Mouse (Mus musculus) cerebellum, adult 9-11 months (tissue): Measurements from ENCODE around the gene Cbfa2t2.

Experiments used
- DNase-seq: peaks from one replicate; pipeline ENCODE4 v3.0.0; 2022

Gene Cbfa2t2

DNA sequence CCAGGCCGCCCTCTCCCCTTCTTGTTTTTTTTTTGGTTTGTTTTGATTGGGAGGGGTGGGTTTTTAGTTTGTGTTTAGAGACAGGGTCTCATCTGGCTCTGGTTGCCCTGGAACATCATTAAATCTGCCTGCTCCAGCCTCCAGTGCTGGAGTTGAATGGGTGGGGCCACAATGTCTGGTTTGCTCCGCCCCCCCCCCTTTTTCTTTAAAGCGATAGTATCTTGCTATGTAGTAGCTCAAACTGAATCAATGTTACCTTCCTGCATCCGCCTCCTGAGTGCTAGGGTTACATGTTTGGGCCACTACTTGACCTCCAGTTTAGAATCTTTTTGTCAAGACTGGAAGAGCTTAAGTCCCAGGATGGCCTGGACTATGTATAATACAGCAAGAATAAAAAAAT is 135.0 kb downstream of the Cbfa2t2 start:
- no peak for DNase-seq

- DNase-seq = no peak
Measured at GRCm38 (mm10) chr2:154571976-154572375, 135.7 kb downstream of the Cbfa2t2 start.

DNA sequence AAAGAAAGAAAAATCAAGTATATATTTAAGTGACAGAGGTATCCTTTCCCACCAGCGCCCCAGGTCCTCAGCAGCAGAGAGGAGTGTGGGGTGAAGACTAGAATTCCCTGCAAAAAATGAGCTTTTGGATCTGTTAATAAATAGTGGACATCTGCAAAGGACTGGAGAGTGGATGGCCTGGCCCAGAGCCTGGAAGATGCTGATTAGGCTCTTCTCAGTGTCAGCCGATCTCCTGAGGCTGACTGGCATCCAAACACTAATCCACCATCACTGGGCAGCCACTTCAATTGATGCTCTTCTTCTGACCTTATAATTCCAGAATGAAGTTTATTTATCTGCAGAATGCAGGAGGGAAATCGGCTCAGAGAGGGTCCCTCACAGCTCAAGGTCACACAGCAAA is 136.7 kb downstream of the Cbfa2t2 start:
- DNase-seq = no peak

DNA sequence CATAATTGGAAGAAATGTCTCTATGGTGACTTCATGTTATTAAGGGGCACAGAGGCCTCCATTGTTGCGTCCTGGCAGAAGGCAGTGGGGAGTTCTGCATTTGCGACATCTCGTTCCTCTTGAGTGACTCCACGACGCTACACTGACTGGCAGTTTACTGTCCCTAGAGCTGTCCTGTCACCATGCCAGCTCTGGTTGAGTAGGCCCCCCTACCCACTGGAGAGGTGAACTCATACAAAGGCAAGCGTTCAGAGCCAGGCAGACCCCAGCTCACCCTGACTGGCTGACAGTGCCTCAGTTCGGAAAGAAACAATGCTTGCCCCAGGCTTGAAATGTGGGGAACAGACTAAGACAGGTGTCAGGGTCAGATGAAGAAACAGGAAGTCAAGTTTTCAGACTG is 138.0 kb downstream of the Cbfa2t2 start:
- DNase-seq = no peak

- DNase-seq = no peak
Measured at GRCm38 (mm10) chr2:154576876-154577743, 140.8 kb downstream of the Cbfa2t2 start.

GRCm38 (mm10) chr2:154577744-154578067 is 141.4 kb downstream of the Cbfa2t2 start:
- DNase-seq = no peak

DNA sequence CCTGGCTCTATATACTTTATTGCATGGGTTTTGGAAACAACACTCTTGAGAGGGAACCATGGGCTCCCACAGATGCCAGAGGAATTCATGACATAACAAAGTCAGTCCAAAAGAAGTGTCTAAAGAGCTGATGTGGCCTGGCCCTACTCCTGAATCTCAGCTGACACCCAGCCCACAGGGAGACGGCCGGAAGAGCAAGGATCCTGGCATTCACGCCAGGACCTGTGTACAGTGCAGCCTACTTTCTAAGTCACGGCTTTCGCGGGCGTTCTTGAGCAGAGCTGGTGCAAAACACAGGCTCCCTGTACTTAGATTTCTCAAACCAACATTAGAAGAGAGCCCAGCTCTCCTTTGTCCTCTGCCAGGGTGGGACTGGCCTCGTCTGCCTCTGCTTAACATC is 144.3 kb downstream of the Cbfa2t2 start:
- no peak for DNase-seq

- DNase-seq = no peak
Measured at GRCm38 (mm10) chr2:154581421-154581820, 145.1 kb downstream of the Cbfa2t2 start.

- DNase-seq = peak; percentile 88
Measured at GRCm38 (mm10) chr2:154583906-154584872, 147.9 kb downstream of the Cbfa2t2 start.

GRCm38 (mm10) chr2:154584931-154585601 is 148.8 kb downstream of the Cbfa2t2 start:
- peak; percentile 47 for DNase-seq

DNA sequence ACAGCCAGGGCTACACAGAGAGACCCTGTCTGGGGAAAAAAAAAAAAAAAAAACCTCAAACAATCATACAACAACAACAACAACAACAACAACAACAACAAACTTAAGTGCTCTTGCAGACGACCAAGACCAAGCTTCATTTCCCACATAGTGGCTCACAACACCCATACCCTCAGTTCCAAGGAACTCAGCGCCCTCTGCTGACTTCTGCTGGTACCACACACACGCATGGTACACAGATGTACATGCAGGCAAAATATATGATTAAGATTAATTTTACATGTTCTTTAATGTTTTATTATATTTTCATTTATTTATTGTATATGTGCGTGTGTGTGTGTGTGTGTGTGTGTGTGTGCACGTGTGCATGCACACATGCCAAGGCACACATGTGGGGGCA is 150.1 kb downstream of the Cbfa2t2 start:
- no peak for DNase-seq
